Mouse (Mus musculus) heart, postnatal 25 days (tissue): ENCODE measurements at regions not wholly inside any gene's neighbourhood (a gene's known extent, or its start where the extent isn't known, plus 50 kb on each side); places are given as distances from the start of the nearest gene placed in this dataset.

ENCODE experiments used
- DNase-seq: peaks from one replicate; pipeline ENCODE4 v3.0.0; 2022; ENCODE audit warnings: low spot score
- intact Hi-C: fragments of 180-260 bp; cut with DNase I; formaldehyde crosslinking; loops from one replicate; pipeline ENCODE4 v1.15.1; 2025

GRCm38 (mm10) chr3:103498458-103498857 lies 76.6 kb upstream of the Syt6 start:
- intact Hi-C loops, result no loop called here
- DNase-seq, result no peak

DNA sequence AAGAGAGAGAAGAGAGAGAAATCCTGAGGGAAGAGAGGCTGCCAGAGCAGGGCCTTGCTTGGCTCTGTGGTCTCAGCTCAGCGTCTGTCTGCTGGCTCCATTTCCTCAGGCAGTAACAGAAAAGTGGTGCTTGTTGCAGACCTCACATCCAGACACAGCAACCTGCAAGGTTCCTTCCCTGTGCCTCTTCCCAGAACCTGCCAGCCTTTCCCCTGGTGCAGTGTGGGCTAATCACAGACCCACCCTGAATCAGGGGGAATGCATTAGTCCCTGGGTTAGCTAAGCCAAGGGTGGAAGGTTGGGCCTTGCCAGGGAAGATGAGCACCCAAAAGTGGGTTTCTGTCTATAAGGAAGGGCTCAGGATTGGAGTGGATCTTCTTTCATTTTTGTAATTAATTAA lies 75.2 kb upstream of the Syt6 start:
- intact Hi-C loops, result no loop called here
- no peak for DNase-seq

DNA sequence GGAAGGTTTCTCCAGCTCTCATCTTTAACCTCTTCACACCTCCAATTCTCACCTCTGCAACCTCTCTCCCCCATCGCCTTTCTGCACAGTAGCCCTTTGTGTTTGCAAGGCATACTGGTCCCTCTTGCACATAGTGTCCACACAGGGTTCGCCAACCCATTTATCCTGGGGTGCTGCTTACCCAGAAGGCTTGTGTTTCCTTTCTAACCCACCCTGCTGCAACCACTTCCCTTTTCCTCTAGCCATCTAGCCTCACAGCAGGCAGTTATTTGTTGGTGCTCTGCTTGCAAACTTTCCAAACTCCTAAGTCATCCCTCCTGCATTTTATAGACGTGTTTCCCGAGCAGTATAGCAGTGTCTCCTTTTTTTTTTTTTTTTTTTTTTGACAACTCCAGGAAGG lies 74.7 kb upstream of the Syt6 start:
- intact Hi-C loops, result no loop called here
- DNase-seq, result no peak

- intact Hi-C loops, result no loop called here
- no peak for DNase-seq
These were observed 70.9 kb upstream of the Syt6 start for GRCm38 (mm10) chr3:103504160-103504559.

DNA sequence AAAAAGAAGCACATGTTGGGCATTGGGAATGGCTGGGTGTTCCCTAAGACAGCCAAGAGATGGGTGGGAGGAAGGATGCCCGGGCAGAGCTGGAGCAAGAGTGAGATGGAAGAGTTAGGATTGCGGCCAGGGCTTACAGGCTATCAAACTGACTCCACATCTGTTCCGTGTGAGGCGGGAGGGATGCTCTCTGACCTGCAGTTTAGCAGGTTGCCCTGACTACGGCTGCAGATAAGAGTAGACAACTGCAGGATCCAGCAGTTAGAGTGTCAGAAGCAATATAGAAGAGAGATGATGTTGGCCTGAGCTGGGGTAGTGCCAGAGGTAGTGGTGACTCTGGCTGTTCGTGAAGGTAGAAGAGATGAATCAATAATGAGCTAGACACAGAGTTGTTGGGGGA lies 61.6 kb upstream of the Syt6 start:
- intact Hi-C loops, result no loop called here
- no peak for DNase-seq

DNA sequence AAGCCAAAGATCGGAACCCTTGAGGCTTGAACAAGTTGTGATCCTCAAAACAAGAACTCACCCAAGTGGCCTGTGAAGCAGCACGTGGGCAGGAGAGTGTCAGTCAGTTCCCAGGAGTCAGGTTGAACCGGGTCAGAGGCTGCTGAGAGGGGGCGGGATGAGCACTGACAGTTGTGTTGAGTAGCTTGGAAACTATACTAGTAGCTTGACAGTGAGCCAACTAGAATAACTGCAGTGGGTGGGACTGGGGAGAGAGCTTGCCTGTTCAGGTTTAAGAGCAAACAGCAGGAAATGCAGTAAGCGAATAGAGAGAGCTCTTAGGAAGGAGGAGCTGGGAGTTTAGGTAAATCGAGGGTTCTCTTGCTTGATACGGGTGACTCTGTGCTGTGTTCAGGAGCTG lies 61.0 kb upstream of the Syt6 start:
- intact Hi-C loops, result no loop called here
- DNase-seq, result no peak

GRCm38 (mm10) chr3:103515946-103516345 lies 59.1 kb upstream of the Syt6 start:
- no peak for DNase-seq
- intact Hi-C loops, result no loop called here

DNA sequence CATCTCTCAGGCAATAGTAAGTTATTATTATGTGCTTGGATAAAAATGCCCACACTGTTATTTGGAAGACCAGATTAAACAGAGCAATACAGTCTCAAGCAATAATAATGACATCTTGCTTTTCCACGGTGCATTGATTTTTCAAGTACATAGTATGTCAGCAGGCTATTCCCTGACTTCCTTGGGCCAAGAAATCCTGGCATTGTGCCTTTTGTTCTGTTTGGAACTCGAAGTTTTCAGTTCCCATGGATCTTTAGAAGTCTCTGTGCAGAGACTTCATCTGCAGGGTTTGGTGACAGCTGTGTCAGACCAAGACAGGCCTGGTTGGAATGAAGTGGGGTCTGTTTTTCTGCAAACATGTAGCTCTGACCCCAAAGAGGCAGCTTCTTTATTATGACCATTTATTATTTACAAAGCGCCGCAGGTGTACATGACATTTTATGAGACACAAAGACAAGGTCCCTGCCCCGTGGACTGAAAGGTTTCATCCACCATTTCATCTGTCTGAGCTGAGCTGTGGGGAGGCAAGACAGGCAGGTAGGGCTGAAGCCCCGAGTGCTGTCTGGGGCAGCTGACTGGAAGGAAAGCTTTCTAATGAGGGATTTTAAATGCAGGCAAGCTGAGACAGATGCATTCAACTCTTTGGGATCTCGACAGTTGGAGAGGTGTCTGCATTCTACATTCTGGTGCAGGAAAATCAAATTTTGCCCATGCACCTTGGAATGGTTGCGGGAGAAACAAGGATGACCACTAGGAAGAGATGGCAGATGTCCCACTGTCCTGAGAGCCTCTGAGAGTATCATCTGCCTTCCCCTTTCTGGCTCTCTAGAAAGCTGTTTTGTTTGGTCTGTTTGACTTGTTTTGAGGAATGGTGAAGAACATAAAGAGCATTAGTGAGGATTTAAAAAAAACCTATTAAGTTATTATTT lies 57.4 kb upstream of the Syt6 start:
- intact Hi-C loops, result no loop called here
- no peak for DNase-seq

DNA sequence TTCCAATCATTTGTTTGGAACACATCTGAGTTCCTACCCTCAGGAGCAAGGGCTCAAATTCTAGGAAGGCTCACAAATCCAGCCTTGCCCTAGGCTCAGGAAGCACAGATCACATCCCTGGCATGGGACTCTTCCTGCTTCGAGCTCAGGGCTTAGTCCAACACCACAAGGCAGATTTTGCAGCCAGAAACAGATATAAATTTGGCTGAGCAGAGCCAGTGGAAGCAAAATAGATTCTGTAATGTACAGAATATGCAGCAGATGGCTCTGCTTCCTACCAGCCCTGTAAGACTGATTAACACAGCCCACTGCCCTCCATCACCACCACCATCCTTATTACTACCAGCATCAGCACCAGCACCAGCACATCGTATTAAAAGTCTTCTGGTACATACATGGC lies 56.4 kb upstream of the Syt6 start:
- intact Hi-C loops, result no loop called here

More for the DNA sequence above, 56.4 kb upstream of the Syt6 start:
- no peak for DNase-seq
